Mouse (Mus musculus) lung, postnatal 0 days (tissue): ENCODE data around the gene Greb1. TPM values are rescaled to one million over a fixed set of nuclear protein-coding genes. Genes with fewer than 3 reads are reported as not detected.

Experiments
- ATAC-seq: fragments of 200-750 bp; cut with Nextera tagmentation; 2 replicates; pipeline ENCODE4 v1.8.0; 2017; ENCODE audit warnings: moderate library complexity
- DNase-seq: peaks from one replicate; pipeline ENCODE4 v3.0.0-alpha.2; 2016; ENCODE audit warnings: low spot score
- H3K27ac ChIP-seq: fragments of 300-500 bp; sonication (generic); 2 replicates; pipeline ENCODE4 v1.5.1; 2014; ENCODE audit warnings: antibody characterized with exemption, mild to moderate bottlenecking, low read length, mixed read lengths
- H3K27me3 ChIP-seq: fragments of 300-500 bp; sonication (generic); replicated peaks from 2 replicates; pipeline ENCODE4 v1.6.1; 2014; ENCODE audit warnings: low read length, mixed read lengths; ENCODE audit not compliant: insufficient read depth
- H3K36me3 ChIP-seq: fragments of 300-500 bp; sonication (generic); 2 replicates; pipeline ENCODE4 v1.6.1; 2014; ENCODE audit warnings: low read length, mixed read lengths; ENCODE audit not compliant: insufficient read depth
- H3K4me1 ChIP-seq: fragments of 300-500 bp; sonication (generic); 2 replicates; pipeline ENCODE4 v1.6.1; 2014; ENCODE audit warnings: antibody characterized with exemption, low read depth, low read length, mixed read lengths; ENCODE audit not compliant: insufficient read depth
- H3K4me2 ChIP-seq: fragments of 300-500 bp; sonication (generic); replicated peaks from 2 replicates; pipeline ENCODE4 v1.6.1; 2014; ENCODE audit warnings: low read depth, mild to moderate bottlenecking, low read length, moderate library complexity, mixed read lengths
- H3K4me3 ChIP-seq: fragments of 300-500 bp; sonication (generic); 2 replicates; pipeline ENCODE4 v1.5.1; 2014; ENCODE audit warnings: low read depth, low read length
- H3K9ac ChIP-seq: fragments of 300-500 bp; sonication (generic); replicated peaks from 2 replicates; pipeline ENCODE4 v1.6.1; 2014; ENCODE audit warnings: low read depth, mild to moderate bottlenecking
- H3K9me3 ChIP-seq: fragments of 300-500 bp; sonication (generic); 2 replicates; pipeline ENCODE4 v1.6.1; 2016; ENCODE audit warnings: low read length, mixed read lengths
- CTCF ChIP-seq: IDR thresholded peaks from 2 replicates; pipeline ENCODE4 v1.5.1; 2016; ENCODE audit warnings: antibody characterized with exemption, mild to moderate bottlenecking
- EP300 ChIP-seq: IDR thresholded peaks from 2 replicates; pipeline ENCODE4 v1.6.1; 2016; ENCODE audit warnings: antibody characterized with exemption, mild to moderate bottlenecking, control low read depth
- WGBS: fragments of 180-500 bp; shearing (Covaris S2); extraction: QIAGEN DNeasy Blood & Tissue Kit; methylation state at CpG from one replicate; pipeline ENCODE4 v1.1.7; 2014; 5-methylcytosine and 5-hydroxymethylcytosine counted together
- polyA plus RNA-seq: library from polyadenylated mRNA; unstranded; fragments of >200 nt; fragmentation: Nextera tagmentation; extraction: Ambion mirVana; gene quantifications from 2 replicates; pipeline ENCODE4 v1.2.1, GENCODE M21; 2015

Greb1 gene
- polyA plus RNA-seq, 1 experiment from 2014 or later: 1.1 TPM

DNA sequence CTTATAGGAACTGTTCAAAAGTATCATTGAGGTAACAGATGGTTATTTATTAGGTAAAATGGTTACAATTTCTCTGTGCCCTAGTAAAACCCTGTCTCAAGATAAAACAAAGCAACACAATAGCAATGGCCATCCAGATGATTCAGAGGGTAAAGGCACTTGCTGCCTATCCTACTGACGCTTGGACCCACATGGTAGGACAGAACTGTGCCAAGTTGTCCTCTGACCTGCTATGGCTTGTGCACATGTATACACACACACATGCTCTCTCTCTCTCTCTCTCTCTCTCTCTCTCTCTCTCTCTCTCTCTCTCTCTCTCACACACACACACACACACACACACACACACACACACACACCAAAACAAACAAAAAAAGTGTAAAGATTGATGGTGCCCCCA is 11.5 kb downstream of the Greb1 start:
- no peak for ATAC-seq
- WGBS: 55% methylated on average over 1 of the region's 1 CpGs
- H3K4me1 ChIP-seq: no peaks in the 10 kb centered on the region
- no peak overlapping the region for H3K4me2 ChIP-seq
- no peaks in the 10 kb centered on the region for H3K9me3 ChIP-seq
- TF ChIP-seq CTCF (no peak), EP300 (no peak)
- H3K27ac ChIP-seq: no peak overlapping the region
- DNase-seq: no peak
- H3K9ac ChIP-seq: no peak overlapping the region
- no peak overlapping the region for H3K4me3 ChIP-seq
- H3K27me3 ChIP-seq: no peaks in the 10 kb centered on the region
- H3K36me3 ChIP-seq: no peaks in the 10 kb centered on the region

DNA sequence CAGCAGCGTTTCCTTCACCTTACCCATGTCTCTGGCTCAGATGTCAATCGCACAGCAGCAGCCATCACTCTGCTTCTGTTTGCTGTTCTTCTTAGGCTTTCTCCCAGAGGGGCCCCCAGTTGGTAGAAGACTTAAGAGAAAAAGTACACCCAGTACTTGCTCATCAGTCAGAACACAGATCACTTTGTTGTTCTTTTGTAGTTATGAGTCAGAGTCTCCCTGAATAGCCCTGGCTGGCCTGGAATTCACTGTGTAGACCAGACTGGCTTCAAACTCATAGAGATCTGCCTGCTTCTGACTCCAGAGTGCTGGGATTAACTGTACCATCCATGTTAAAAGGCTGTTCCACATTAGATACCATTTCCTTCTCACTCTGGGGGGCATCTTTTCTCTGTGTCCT is 12.1 kb downstream of the Greb1 start:
- no peak overlapping the region for H3K9ac ChIP-seq
- no peak overlapping the region for H3K4me2 ChIP-seq
- no peak overlapping the region for H3K4me3 ChIP-seq
- TF ChIP-seq CTCF: no peak
- TF ChIP-seq EP300: no peak
- DNase-seq: no peak
- no peaks in the 10 kb centered on the region for H3K36me3 ChIP-seq
- no peak for ATAC-seq
- no peaks in the 10 kb centered on the region for H3K27me3 ChIP-seq
- WGBS: 61% methylated on average over 2 of the region's 2 CpGs
- H3K4me1 ChIP-seq: no peaks in the 10 kb centered on the region
- H3K27ac ChIP-seq: no peak overlapping the region
- H3K9me3 ChIP-seq: no peaks in the 10 kb centered on the region

DNA sequence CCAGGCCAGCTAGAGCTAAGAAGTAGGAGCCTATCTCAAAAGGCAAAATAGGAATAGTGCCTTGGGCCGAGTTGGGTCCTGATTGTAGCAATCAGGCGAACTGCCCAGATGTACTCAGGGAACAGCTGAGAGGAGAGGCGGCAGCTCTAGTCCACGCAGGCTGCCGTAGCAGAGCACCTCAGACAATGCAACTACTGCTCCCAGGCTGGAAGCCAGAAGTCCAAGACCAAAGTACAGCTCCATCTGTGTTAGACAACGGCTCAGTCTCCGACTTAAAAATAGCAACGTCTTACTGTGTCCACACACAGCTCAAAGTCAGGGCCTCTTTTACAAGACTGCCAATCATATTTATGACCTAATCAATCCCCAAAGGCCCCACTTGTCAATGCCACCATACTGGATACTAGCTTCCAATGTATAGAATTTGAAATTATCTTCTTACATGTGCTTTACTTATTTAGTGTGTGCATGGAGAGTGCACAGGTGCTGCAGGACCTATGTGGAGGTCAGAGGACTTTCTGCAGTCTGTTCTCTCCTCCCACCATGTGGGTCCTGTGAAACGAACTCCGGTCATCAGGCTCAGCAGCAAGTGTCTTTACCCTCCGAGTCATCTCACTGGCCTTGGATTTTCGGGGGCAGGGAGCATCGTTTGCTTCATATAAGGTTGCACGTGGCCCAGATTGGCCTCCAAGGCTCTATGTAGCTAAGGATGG is 19.5 kb downstream of the Greb1 start:
- no peaks in the 10 kb centered on the region for H3K36me3 ChIP-seq
- H3K9ac ChIP-seq: no peak overlapping the region
- no peak overlapping the region for H3K4me3 ChIP-seq
- no peaks in the 10 kb centered on the region for H3K27me3 ChIP-seq
- H3K27ac ChIP-seq: no peak overlapping the region
- TF ChIP-seq CTCF (no peak), EP300 (no peak)
- 75% methylated on average over 14 of the region's 14 CpGs for WGBS
- ATAC-seq (no peak), DNase-seq (no peak)
- H3K9me3 ChIP-seq: no peaks in the 10 kb centered on the region
- no peaks in the 10 kb centered on the region for H3K4me1 ChIP-seq
- no peak overlapping the region for H3K4me2 ChIP-seq

DNA sequence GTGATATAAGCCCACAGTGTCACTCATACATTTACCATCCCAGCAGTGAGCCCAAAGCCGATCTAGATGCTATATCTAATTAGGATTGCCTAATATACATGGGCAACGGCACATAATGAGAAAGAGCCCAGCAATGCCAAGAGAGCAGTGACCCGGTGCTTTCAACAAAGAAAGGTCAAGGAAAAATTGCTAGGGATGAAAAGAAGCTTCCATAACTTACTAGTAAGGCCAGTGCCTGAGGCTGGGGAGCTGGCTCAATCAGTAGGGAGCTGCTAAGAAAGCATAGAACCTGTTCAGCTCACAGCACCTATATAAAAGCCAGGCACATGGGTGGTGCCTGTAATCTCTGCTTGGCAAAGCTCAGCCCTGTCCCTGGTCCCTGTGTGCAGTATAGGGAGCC is 20.4 kb downstream of the Greb1 start:
- Histone ChIP-seq H3K4me1 (no peaks in the 10 kb centered on the region), H3K4me2 (no peak overlapping the region), H3K9ac (no peak overlapping the region), H3K36me3 (no peaks in the 10 kb centered on the region), H3K27me3 (no peaks in the 10 kb centered on the region), H3K4me3 (no peak overlapping the region), H3K9me3 (no peaks in the 10 kb centered on the region), H3K27ac (no peak overlapping the region)
- 90% methylated on average over 3 of the region's 3 CpGs for WGBS
- no peak for DNase-seq
- TF ChIP-seq EP300 (no peak), CTCF (no peak)
- no peak for ATAC-seq

DNA sequence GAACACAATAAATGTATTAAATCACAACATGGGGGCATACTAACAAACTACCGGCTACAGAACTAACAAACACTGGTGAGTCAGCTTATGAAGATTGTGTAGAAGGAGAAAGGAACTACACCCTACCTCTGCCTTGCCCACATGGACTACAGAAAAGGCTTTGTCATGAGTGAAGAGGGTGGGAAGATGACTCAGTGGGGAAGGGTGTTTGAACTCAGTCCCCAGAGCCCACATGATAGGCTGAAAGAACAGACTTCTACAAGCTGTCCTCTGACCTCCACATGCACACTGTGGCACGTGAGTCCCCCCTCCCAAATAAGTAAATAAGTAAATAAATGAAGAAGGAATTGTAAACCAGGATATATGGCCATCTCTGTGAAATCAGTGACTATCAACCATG is 21.5 kb downstream of the Greb1 start:
- Histone ChIP-seq H3K27ac (no peak overlapping the region), H3K4me3 (no peak overlapping the region), H3K27me3 (no peaks in the 10 kb centered on the region), H3K9ac (no peak overlapping the region), H3K9me3 (no peaks in the 10 kb centered on the region), H3K36me3 (no peaks in the 10 kb centered on the region), H3K4me1 (no peaks in the 10 kb centered on the region), H3K4me2 (no peak overlapping the region)
- DNase-seq (no peak), ATAC-seq (no peak)
- WGBS: 67% methylated on average over 2 of the region's 2 CpGs
- no peak for TF ChIP-seq EP300
- TF ChIP-seq CTCF: no peak

DNA sequence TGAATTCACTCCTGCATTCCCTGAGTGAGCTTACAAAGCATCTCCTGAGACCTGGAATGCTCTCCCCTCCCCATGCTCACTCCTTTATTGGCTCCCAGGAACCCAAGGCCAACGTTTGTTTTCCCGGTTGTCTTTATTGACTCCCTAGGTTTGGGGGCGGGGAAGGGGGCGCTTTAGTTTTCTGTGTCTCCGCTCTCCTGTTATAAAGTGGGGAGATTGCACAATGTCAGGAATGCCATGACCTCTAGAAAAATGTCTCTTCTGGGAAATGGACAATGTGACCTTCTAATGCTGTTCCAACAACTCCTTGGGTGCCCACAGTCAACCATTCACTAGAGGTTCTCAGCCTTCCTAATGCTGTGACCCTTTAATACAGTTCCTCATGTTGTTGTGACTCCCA is 22.2 kb downstream of the Greb1 start:
- Histone ChIP-seq H3K4me3 (no peak overlapping the region), H3K27me3 (no peaks in the 10 kb centered on the region), H3K9ac (no peak overlapping the region), H3K4me1 (no peaks in the 10 kb centered on the region), H3K36me3 (no peaks in the 10 kb centered on the region), H3K9me3 (no peaks in the 10 kb centered on the region), H3K27ac (no peak overlapping the region), H3K4me2 (no peak overlapping the region)
- 69% methylated on average over 5 of the region's 5 CpGs for WGBS
- no peak for DNase-seq
- no peak for TF ChIP-seq EP300
- no peak for TF ChIP-seq CTCF
- ATAC-seq: no peak

DNA sequence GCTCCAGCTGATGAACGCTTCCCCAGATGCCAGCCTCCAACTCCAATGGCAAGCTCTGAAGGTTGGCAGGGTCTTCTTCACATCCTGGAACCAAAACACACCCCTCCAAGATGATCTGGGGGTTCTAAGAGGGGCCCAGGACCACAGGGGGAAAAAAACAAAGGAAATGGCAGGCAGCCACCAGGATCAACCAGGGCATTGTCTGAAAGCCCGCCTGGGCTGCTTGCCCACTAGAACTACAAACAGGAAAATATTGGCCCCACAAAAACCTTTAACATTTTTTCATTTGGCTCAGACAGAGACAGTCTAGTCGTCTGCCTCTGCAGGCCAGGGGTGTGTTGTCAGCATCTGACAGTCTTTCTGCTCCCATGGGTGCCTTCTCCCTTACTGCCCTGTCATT is 25.3 kb downstream of the Greb1 start:
- Histone ChIP-seq H3K9me3 (no peaks in the 10 kb centered on the region), H3K27me3 (no peaks in the 10 kb centered on the region), H3K9ac (no peak overlapping the region), H3K27ac (no peak overlapping the region), H3K4me2 (no peak overlapping the region), H3K4me3 (no peak overlapping the region), H3K36me3 (no peaks in the 10 kb centered on the region), H3K4me1 (no peaks in the 10 kb centered on the region)
- WGBS: 50% methylated on average over 3 of the region's 3 CpGs
- ATAC-seq: no peak
- TF ChIP-seq CTCF (no peak), EP300 (no peak)
- no peak for DNase-seq
